Mouse (Mus musculus) liver, embryonic 13.5 days (tissue): ENCODE results near the gene Trim50. TPM values are rescaled to one million over a fixed set of nuclear protein-coding genes. Genes with fewer than 3 reads are reported as not detected.
"Not testable (repeated sequence)": the region's sequence is repeated elsewhere in the genome, so short reads cannot be mapped to it uniquely, and the experiment has no call there.

ENCODE experiments used
- ATAC-seq: fragments of 200-750 bp; cut with Nextera tagmentation; 2 replicates; pipeline ENCODE4 v1.8.0; 2017; ENCODE audit warnings: low read depth, mild to moderate bottlenecking, moderate number of reproducible peaks, moderate library complexity
- DNase-seq: peaks from one replicate; pipeline ENCODE4 v3.0.0; 2022
- H3K27ac ChIP-seq: fragments of 300-500 bp; sonication (generic); 2 replicates; pipeline ENCODE4 v1.5.1; 2015; ENCODE audit warnings: moderate library complexity, mild to moderate bottlenecking, inconsistent platforms
- H3K27me3 ChIP-seq: fragments of 300-500 bp; sonication (generic); 2 replicates; pipeline ENCODE4 v1.6.1; 2015; ENCODE audit warnings: mild to moderate bottlenecking, inconsistent platforms
- H3K36me3 ChIP-seq: fragments of 300-500 bp; sonication (generic); 2 replicates; pipeline ENCODE4 v1.6.1; 2015; ENCODE audit warnings: mild to moderate bottlenecking, inconsistent platforms
- H3K4me1 ChIP-seq: fragments of 300-500 bp; sonication (generic); replicated peaks from 2 replicates; pipeline ENCODE4 v1.6.1; 2015; ENCODE audit warnings: inconsistent platforms
- H3K4me2 ChIP-seq: fragments of 300-500 bp; sonication (generic); 2 replicates; pipeline ENCODE4 v1.6.1; 2015; ENCODE audit warnings: inconsistent platforms, mild to moderate bottlenecking, moderate library complexity
- H3K4me3 ChIP-seq: fragments of 300-500 bp; sonication (generic); replicated peaks from 2 replicates; pipeline ENCODE4 v1.5.1; 2015; ENCODE audit warnings: mild to moderate bottlenecking, inconsistent platforms
- H3K9ac ChIP-seq: fragments of 300-500 bp; sonication (generic); 2 replicates; pipeline ENCODE4 v1.6.1; 2015; ENCODE audit warnings: mild to moderate bottlenecking, inconsistent platforms
- H3K9me3 ChIP-seq: fragments of 300-500 bp; sonication (generic); replicated peaks from 2 replicates; pipeline ENCODE4 v1.6.1; 2016; ENCODE audit warnings: inconsistent platforms
- WGBS: fragments of 180-500 bp; shearing (Covaris S2); methylation state at CpG from one replicate; pipeline ENCODE4 v1.1.7; 2015; ENCODE audit not compliant: insufficient replicate concordance; 5-methylcytosine and 5-hydroxymethylcytosine counted together
- polyA plus RNA-seq: library from polyadenylated mRNA; unstranded; fragments of >200 nt; fragmentation: Nextera tagmentation; extraction: Ambion mirVana; gene quantifications from 2 replicates; pipeline ENCODE4 v1.2.1, GENCODE M21; 2015

Trim50 gene
- polyA plus RNA-seq, 1 experiment from 2014 or later, result not detected

- H3K27ac ChIP-seq, result no peak overlapping the region
- 0 out of 2 replicates have a peak, but pooled peaks cover 3% of the 10 kb centered on the region for H3K27me3 ChIP-seq
- ATAC-seq (no peak), DNase-seq (no peak)
- no peaks in the 10 kb centered on the region for H3K9me3 ChIP-seq
- no peak overlapping the region for H3K4me3 ChIP-seq
- H3K36me3 ChIP-seq, result no peaks in the 10 kb centered on the region
- no peak overlapping the region for H3K9ac ChIP-seq
- H3K4me1 ChIP-seq, result no peaks in the 10 kb centered on the region
- WGBS, result 53% methylated on average over 4 of the region's 4 CpGs
- H3K4me2 ChIP-seq, result no peak overlapping the region
Observed at GRCm38 (mm10) chr5:135347511-135348011, 5.5 kb upstream of the Trim50 start.

- peaks cover 13% of the 10 kb centered on the region for H3K27me3 ChIP-seq
- H3K9me3 ChIP-seq, result no peaks in the 10 kb centered on the region
- H3K4me1 ChIP-seq, result no peaks in the 10 kb centered on the region
- WGBS, result 85% methylated on average over 35 of the region's 35 CpGs
- no peak within 1 kb of the TSS for H3K27ac ChIP-seq
- no peak within 1 kb of the TSS for H3K9ac ChIP-seq
- no peaks in the 10 kb centered on the region for H3K36me3 ChIP-seq
- no peak within 1 kb of the TSS for H3K4me3 ChIP-seq
- DNase-seq (no peak), ATAC-seq (no peak)
- H3K4me2 ChIP-seq, result no peak within 1 kb of the TSS
Observed at GRCm38 (mm10) chr5:135349862-135350261, 3.2 kb upstream of the Trim50 start, which contains the start of gene Fkbp6. Gene Fkbp6, minus strand, starts transcription at chr5:135350044.

GRCm38 (mm10) chr5:135351606-135352005 lies 1.5 kb upstream of the Trim50 start:
- no peak overlapping the region for H3K4me3 ChIP-seq
- no peak overlapping the region for H3K4me2 ChIP-seq
- H3K4me1 ChIP-seq, result no peaks in the 10 kb centered on the region
- ATAC-seq (no peak), DNase-seq (no peak)
- H3K27ac ChIP-seq, result no peak overlapping the region
- H3K9ac ChIP-seq, result no peak overlapping the region
- no peaks in the 10 kb centered on the region for H3K9me3 ChIP-seq
- no peaks in the 10 kb centered on the region for H3K36me3 ChIP-seq
- peaks cover 13% of the 10 kb centered on the region for H3K27me3 ChIP-seq
- 62% methylated on average over 13 of the region's 13 CpGs for WGBS

- no peak overlapping the region for H3K4me2 ChIP-seq
- H3K27me3 ChIP-seq, result peaks cover 13% of the 10 kb centered on the region
- H3K4me3 ChIP-seq, result no peak overlapping the region
- H3K27ac ChIP-seq, result no peak overlapping the region
- DNase-seq, result no peak
- H3K9ac ChIP-seq, result no peak overlapping the region
- WGBS, result 15% methylated on average over 20 of the region's 20 CpGs
- no peaks in the 10 kb centered on the region for H3K4me1 ChIP-seq
- H3K9me3 ChIP-seq, result 0 out of 2 replicates have a peak, but pooled peaks cover 3% of the 10 kb centered on the region
- ATAC-seq, result no peak
- H3K36me3 ChIP-seq, result no peaks in the 10 kb centered on the region
Observed at GRCm38 (mm10) chr5:135353564-135353963, 469 bp downstream of the Trim50 start.

- no peaks in the 10 kb centered on the region for H3K4me1 ChIP-seq
- no peak overlapping the region for H3K4me2 ChIP-seq
- H3K4me3 ChIP-seq, result no peak overlapping the region
- H3K27ac ChIP-seq, result no peak overlapping the region
- WGBS, result 36% methylated on average over 1 of the region's 1 CpGs
- H3K9me3 ChIP-seq, result 0 out of 2 replicates have a peak, but pooled peaks cover 3% of the 10 kb centered on the region
- H3K36me3 ChIP-seq, result no peaks in the 10 kb centered on the region
- ATAC-seq (no peak), DNase-seq (no peak)
- H3K27me3 ChIP-seq, result peaks cover 13% of the 10 kb centered on the region
- H3K9ac ChIP-seq, result no peak overlapping the region
Observed at GRCm38 (mm10) chr5:135356090-135356489, 3.0 kb downstream of the Trim50 start.

- H3K4me2 ChIP-seq, result no peak overlapping the region
- H3K27me3 ChIP-seq, result peaks cover 10% of the 10 kb centered on the region
- no peaks in the 10 kb centered on the region for H3K4me1 ChIP-seq
- DNase-seq (no peak), ATAC-seq (no peak)
- H3K4me3 ChIP-seq, result no peak overlapping the region
- H3K9me3 ChIP-seq, result 0 out of 2 replicates have a peak, but pooled peaks cover 3% of the 10 kb centered on the region
- H3K27ac ChIP-seq, result no peak overlapping the region
- H3K9ac ChIP-seq, result no peak overlapping the region
- 63% methylated on average over 2 of the region's 2 CpGs for WGBS
- no peaks in the 10 kb centered on the region for H3K36me3 ChIP-seq
Observed at GRCm38 (mm10) chr5:135357556-135357955, 4.5 kb downstream of the Trim50 start.

- Histone ChIP-seq H3K9me3 (0 out of 2 replicates have a peak, but pooled peaks cover 3% of the 10 kb centered on the region), H3K27me3 (peaks cover 6% of the 10 kb centered on the region; the same call in 1 of the 2 replicates), H3K4me1 (no peaks in the 10 kb centered on the region), H3K4me2 (no peak overlapping the region), H3K9ac (no peak overlapping the region), H3K27ac (no peak overlapping the region), H3K4me3 (no peak overlapping the region), H3K36me3 (no peaks in the 10 kb centered on the region)
- no peak for ATAC-seq
- no peak for DNase-seq
- 68% methylated on average over 2 of the region's 2 CpGs for WGBS
Observed at GRCm38 (mm10) chr5:135359772-135360171, 6.7 kb downstream of the Trim50 start.

- WGBS, result 45% methylated on average over 3 of the region's 3 CpGs
Observed at GRCm38 (mm10) chr5:135362572-135362971, 9.5 kb downstream of the Trim50 start.

GRCm38 (mm10) chr5:135363540-135363939 lies 10.4 kb downstream of the Trim50 start:
- Histone ChIP-seq H3K4me2 (no peak overlapping the region), H3K36me3 (no peaks in the 10 kb centered on the region), H3K9ac (no peak overlapping the region), H3K27ac (no peak overlapping the region), H3K4me3 (no peak overlapping the region), H3K9me3 (no peaks in the 10 kb centered on the region), H3K4me1 (no peaks in the 10 kb centered on the region), H3K27me3 (peaks cover 8% of the 10 kb centered on the region; the same call in 1 of the 2 replicates)
- DNase-seq, result no peak
- 32% methylated on average over 12 of the region's 12 CpGs for WGBS
- no peak for ATAC-seq

More at GRCm38 (mm10) chr5:135362572-135362971, 9.5 kb downstream of the Trim50 start:
- no peak for DNase-seq
- Histone ChIP-seq H3K27ac (no peak overlapping the region), H3K9ac (no peak overlapping the region), H3K9me3 (0 out of 2 replicates have a peak, but pooled peaks cover 2% of the 10 kb centered on the region), H3K4me2 (no peak overlapping the region), H3K36me3 (no peaks in the 10 kb centered on the region), H3K27me3 (peaks cover 8% of the 10 kb centered on the region; the same call in 1 of the 2 replicates), H3K4me3 (no peak overlapping the region), H3K4me1 (no peaks in the 10 kb centered on the region)
- no peak for ATAC-seq

GRCm38 (mm10) chr5:135367841-135368240 lies 14.7 kb downstream of the Trim50 start:
- Histone ChIP-seq H3K9me3 (no peaks in the 10 kb centered on the region), H3K27ac (no peak overlapping the region), H3K36me3 (peaks cover 17% of the 10 kb centered on the region), H3K9ac (no peak overlapping the region), H3K27me3 (peaks cover 8% of the 10 kb centered on the region; the same call in 1 of the 2 replicates), H3K4me2 (no peak overlapping the region), H3K4me1 (peaks cover 21% of the 10 kb centered on the region), H3K4me3 (no peak overlapping the region)
- 40% methylated on average over 6 of the region's 6 CpGs for WGBS
- no peak for DNase-seq
- ATAC-seq, result no peak

- H3K4me3 ChIP-seq, result no peak overlapping the region
- 79% methylated on average over 6 of the region's 6 CpGs for WGBS
Observed at GRCm38 (mm10) chr5:135368312-135368711, 15.2 kb downstream of the Trim50 start.

GRCm38 (mm10) chr5:135369196-135369595 lies 16.1 kb downstream of the Trim50 start:
- 54% methylated on average over 9 of the region's 9 CpGs for WGBS
- not testable (repeated sequence) for H3K9me3 ChIP-seq, ATAC-seq, H3K27me3 ChIP-seq, DNase-seq
- peaks cover 21% of the 10 kb centered on the region for H3K4me1 ChIP-seq
- H3K9ac ChIP-seq, result peak overlapping the region; percentile 81
- peak overlapping the region; percentile 81 for H3K4me3 ChIP-seq
- H3K27ac ChIP-seq, result peak overlapping the region; percentile 72
- H3K36me3 ChIP-seq, result peaks cover 28% of the 10 kb centered on the region
- peak overlapping the region; percentile 89 for H3K4me2 ChIP-seq

More at GRCm38 (mm10) chr5:135368312-135368711, 15.2 kb downstream of the Trim50 start:
- Histone ChIP-seq H3K27me3 (peaks cover 8% of the 10 kb centered on the region; the same call in 1 of the 2 replicates), H3K27ac (no peak overlapping the region), H3K9me3 (no peaks in the 10 kb centered on the region), H3K4me1 (peaks cover 21% of the 10 kb centered on the region), H3K36me3 (peaks cover 20% of the 10 kb centered on the region), H3K4me2 (no peak overlapping the region), H3K9ac (no peak overlapping the region)
- no peak for DNase-seq
- ATAC-seq, result no peak
